Mouse (Mus musculus): Measurements from ENCODE around the gene Hirip3.

Gene Hirip3

GRCm38 (mm10) chr7:126905590-126905989, 43.8 kb downstream of the Hirip3 start:
- no peak for DNase-seq (ENCODE audit: low spot score in 2 of 2)

GRCm38 (mm10) chr7:126914844-126915243, 53.1 kb downstream of the Hirip3 start:
- no peak for DNase-seq (ENCODE audit: low spot score in 2 of 2)
